Mouse (Mus musculus): Measurements from ENCODE around the gene Gm14698.
"Not testable (repeated sequence)": the region's sequence is repeated elsewhere in the genome, so short reads cannot be mapped to it uniquely, and the experiment has no call there.

The Gm14698 gene

GRCm38 (mm10) chrX:68821059-68821458 is at the start of gene Gm14698:
Gene Gm14698, plus strand, starts transcription at chrX:68821093.
- DNase-seq: not testable (repeated sequence)

DNA sequence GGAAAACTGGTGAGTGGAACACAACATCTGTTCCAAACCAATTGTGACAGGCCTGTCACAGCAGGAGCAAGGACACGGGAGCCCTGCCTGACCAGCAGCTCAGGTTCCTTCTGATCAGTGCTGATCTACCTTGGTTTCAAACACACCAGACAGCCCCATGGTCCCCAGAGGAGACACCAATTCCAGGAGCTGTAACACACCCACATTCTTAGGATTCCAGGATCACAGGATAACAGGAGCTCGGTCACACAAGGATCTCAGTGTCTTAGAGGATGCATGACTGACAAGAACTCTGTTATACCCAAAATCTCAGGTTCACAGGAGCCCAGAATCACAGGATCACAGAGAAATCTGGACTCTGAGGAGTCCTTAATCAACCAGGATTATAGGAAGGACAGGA is 444 bp upstream of the Gm14698 start:
- not testable (repeated sequence) for DNase-seq

DNA sequence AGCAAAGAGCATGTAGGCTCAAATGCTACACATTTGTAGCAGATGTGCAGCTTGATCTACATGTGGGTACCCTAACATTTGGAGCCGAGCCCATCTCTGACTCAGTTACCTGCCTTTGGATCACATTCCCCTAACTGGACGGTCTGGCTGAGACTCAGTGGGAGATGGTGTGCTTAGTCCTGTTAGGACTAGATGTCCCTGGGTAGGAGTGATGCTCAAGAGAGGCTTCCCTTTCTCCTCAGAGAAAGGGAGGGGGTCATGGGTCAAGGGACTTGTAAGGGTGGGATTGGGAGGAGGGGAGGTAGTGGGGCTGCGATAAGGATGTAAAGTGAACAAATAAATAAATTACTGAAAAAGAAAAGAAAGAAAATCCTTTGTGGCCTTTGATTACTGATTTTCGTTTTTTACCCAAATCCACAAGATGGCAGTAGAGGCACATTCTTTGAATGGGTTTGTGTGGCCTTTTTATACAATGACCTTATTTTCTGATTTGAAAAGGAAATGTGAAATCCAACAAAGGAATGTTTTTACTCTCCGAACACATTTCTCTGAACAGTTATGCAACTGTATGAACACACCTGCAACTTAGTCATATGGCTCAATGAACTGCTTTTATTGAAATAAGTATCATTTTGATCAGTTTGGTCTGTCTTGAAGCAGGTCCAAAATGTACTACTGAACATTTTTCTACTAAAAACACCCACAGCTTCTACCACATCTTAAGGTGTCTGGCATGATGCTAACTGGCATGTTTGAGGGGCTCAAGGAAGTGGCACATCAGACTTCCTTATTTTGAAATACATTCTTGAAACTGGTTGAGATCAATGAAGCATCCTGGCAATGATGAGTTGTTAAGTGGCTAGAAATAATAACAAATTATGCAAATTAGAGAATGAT is 18.9 kb downstream of the Gm14698 start:
- no peak for DNase-seq

DNA sequence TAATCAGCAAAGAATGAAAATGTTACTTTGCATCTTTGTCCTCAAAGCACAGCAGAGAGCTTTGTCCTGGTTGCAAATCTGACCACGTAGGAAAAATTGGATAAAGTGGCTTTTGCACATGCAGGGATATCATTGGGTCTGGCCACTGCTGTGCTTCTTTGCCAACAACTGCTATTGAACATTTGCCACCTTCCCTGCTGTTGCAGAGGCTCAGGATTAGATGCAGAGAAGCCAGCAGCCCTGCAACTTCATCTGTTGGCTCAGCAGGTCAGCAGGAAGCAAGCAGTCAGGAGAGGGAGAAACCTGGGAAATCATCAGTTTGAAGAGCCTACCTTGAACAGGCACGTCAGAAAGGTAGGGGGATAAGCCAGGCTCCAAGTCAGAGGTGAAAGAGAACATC is 44.3 kb downstream of the Gm14698 start:
- no peak for DNase-seq
